Mouse (Mus musculus) heart, adult 2 months (tissue): Measurements from ENCODE around the gene Olfr465-ps1. TPM values are rescaled to one million over a fixed set of nuclear protein-coding genes. Genes with fewer than 3 reads are reported as not detected.

Experiments used
- DNase-seq, 2 experiments: peaks; one replicate each; pipeline ENCODE4 v3.0.0; 2021
- H3K27ac ChIP-seq: fragments of 200-600 bp; 2 replicates; pipeline ENCODE4 v1.8.1; 2022
- H3K27me3 ChIP-seq: fragments of 200-500 bp; 2 replicates; pipeline ENCODE4 v1.6.1; 2012; ENCODE audit warnings: mild to moderate bottlenecking, low read length, inconsistent platforms, mixed read lengths; ENCODE audit not compliant: control insufficient read depth, insufficient read depth
- H3K36me3 ChIP-seq: fragments of 200-500 bp; 2 replicates; pipeline ENCODE4 v1.6.1; 2012; ENCODE audit warnings: low read length, inconsistent platforms; ENCODE audit not compliant: control insufficient read depth, insufficient read depth
- H3K4me1 ChIP-seq: fragments of 200-500 bp; 2 replicates; pipeline ENCODE4 v1.6.1; 2011; ENCODE audit warnings: low read length; ENCODE audit not compliant: control insufficient read depth, insufficient read depth
- H3K4me3 ChIP-seq: fragments of 200-600 bp; 2 replicates; pipeline ENCODE4 v1.8.1; 2022
- H3K79me2 ChIP-seq: fragments of 200-500 bp; replicated peaks from 2 replicates; pipeline ENCODE4 v1.6.1; 2012; ENCODE audit warnings: mild to moderate bottlenecking, inconsistent platforms, low read length, moderate library complexity, mixed read lengths; ENCODE audit not compliant: control insufficient read depth, insufficient read depth
- H3K9ac ChIP-seq: fragments of 200-500 bp; 2 replicates; pipeline ENCODE4 v1.6.1; 2012; ENCODE audit warnings: low read depth, mild to moderate bottlenecking, control low read depth, inconsistent platforms, low read length, mixed read lengths
- CTCF ChIP-seq: fragments of 200-600 bp; IDR thresholded peaks from 2 replicates; pipeline ENCODE4 v1.8.1; 2022; ENCODE audit warnings: antibody characterized with exemption, mild to moderate bottlenecking, moderate library complexity
- EP300 ChIP-seq: fragments of 200-500 bp; IDR thresholded peaks from 2 replicates; pipeline ENCODE4 v1.6.1; 2011; ENCODE audit warnings: low read depth, low read length, control low read depth; ENCODE audit not compliant: insufficient read depth
- POLR2A ChIP-seq: fragments of 200-500 bp; IDR thresholded peaks from 2 replicates; pipeline ENCODE4 v1.6.1; 2011; ENCODE audit warnings: mild to moderate bottlenecking, low read depth, low read length, control low read depth; ENCODE audit not compliant: insufficient read depth
- WGBS: fragments of 180-500 bp; shearing (Covaris S2); methylation state at CpG from one replicate; pipeline ENCODE4 v1.1.7; 2018; 5-methylcytosine and 5-hydroxymethylcytosine counted together
- intact Hi-C: fragments of 180-260 bp; cut with DNase I; formaldehyde crosslinking; loops from one replicate; pipeline ENCODE4 v1.15.1; 2025
- polyA plus RNA-seq: library from polyadenylated mRNA; depleted of rRNA; stranded (reverse); fragments of >200 nt; gene quantifications from 2 replicates; pipeline ENCODE4 v1.2.3, GENCODE M21; 2012
- total RNA-seq, 2 experiments: library from RNA; stranded (reverse); gene quantifications; 2 replicates each; pipeline ENCODE4 v1.2.3; 2021

The Olfr465-ps1 gene
- total and polyA plus RNA-seq, 3 experiments = not detected

DNA sequence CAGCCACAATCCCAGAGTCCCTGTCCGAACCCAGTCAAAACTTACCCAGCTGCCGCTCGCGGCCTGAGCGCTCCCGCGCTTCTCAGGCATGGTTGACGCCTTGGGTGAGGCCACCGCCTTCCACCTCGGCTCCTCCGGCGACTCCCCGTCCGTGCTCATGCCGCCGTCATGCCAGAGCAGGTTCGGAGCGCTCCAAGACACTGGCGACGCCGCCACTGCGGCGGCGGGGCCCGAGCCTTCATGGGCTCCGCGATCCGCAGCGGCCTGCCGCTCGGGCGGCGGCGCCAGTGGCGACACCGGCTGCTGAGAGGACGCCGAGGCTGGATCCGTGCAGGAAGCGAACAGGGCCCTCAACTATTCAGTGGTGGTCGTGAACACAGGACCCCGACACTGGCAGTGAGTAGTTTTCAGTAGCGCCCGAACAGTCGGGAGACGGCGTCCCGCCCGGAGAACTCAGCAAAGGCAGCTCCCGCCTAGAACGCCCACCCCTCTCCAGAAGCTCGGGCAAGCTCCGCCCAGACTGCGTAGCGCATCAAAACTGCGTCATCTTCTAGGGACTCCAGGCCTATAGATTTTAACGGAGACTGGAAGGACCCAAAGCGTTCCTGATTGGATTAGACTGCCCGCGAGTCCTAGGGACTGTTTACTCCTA lies 25.3 kb upstream of the Olfr465-ps1 start, which contains the start of gene Mfsd14b:
TSS of gene Mfsd14b (minus strand) at position 517 of the 652 bp plus-strand sequence.
- Histone ChIP-seq H3K9ac (peak within 1 kb of the TSS; percentile 90), H3K4me3 (peak within 1 kb of the TSS; percentile 88), H3K27me3 (no peaks in the 10 kb centered on the region), H3K27ac (peak within 1 kb of the TSS; percentile 70), H3K4me1 (peaks cover 2% of the 10 kb centered on the region), H3K79me2 (0 out of 2 replicates have a peak, but pooled peaks cover 2% of the 10 kb centered on the region), H3K36me3 (no peaks in the 10 kb centered on the region; the same call in 1 of the 2 replicates)
- intact Hi-C loops = loop anchor here (2.0 to 10.0 kb wide), 3 partner anchors 128 to 678 kb away; partner anchors contain the start of genes Cdk20 and Zfp369
- DNase-seq = peak; percentile 92 to 93
- TF ChIP-seq POLR2A (peak; percentile 81), CTCF (no peak)
- under 1% methylated on average over 60 of the region's 60 CpGs for WGBS

DNA sequence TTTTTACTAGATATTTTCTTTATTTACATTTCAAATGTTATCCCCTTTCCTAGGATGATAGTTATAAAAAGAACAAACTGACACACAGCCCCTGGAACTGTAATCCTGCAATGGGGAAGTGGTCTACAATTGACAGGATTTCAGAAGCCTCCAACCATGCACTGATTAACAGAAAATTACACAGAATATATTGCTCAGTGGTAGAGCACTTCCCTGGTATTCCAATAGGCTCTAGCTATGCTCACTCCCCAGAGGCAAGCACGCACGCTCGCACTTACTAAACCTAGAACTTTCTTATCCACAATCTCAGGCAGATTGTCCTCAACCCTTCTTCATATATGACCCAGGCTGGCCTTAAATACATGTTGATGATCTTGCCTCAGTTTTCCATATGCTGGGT lies 24.6 kb upstream of the Olfr465-ps1 start:
- Histone ChIP-seq H3K79me2 (0 out of 2 replicates have a peak, but pooled peaks cover under 1% of the 10 kb centered on the region), H3K4me1 (peaks cover 2% of the 10 kb centered on the region), H3K27ac (peak overlapping the region; percentile 70), H3K4me3 (peak overlapping the region; percentile 88), H3K9ac (peak overlapping the region; percentile 90; the same call in 1 of the 2 replicates), H3K36me3 (no peaks in the 10 kb centered on the region; the same call in 1 of the 2 replicates), H3K27me3 (no peaks in the 10 kb centered on the region)
- no peak for DNase-seq
- intact Hi-C loops = loop anchor here (2.0 to 10.0 kb wide), 3 partner anchors 128 to 678 kb away; partner anchors contain the start of genes Cdk20 and Zfp369
- no peak for TF ChIP-seq POLR2A
- TF ChIP-seq CTCF = no peak
- no peak for TF ChIP-seq EP300
- 71% methylated on average over 3 of the region's 3 CpGs for WGBS

DNA sequence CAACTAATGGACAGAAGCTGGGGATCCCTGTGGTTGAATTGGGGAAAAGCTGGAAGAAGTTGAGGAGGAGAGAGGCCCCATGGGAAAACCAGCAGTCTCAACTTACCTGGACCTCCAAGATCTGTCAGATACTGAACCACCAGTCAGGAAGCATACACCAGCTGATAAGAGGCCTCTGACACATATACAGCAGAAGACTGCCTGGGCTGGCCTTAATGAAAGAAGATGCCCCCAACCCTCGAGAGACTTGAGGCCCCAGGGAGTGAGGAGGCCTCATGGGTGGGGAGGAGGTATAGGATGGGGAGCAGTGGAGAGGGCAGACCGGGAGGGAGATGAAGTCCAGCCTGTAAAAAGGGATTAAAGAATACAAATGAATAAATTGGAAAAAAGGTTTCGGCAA lies 16.9 kb upstream of the Olfr465-ps1 start:
- WGBS = 62% methylated on average over 3 of the region's 3 CpGs
- Histone ChIP-seq H3K27me3 (no peaks in the 10 kb centered on the region), H3K4me3 (no peak overlapping the region), H3K27ac (no peak overlapping the region), H3K4me1 (no peaks in the 10 kb centered on the region), H3K79me2 (no peaks in the 10 kb centered on the region), H3K36me3 (no peaks in the 10 kb centered on the region), H3K9ac (no peak overlapping the region)
- TF ChIP-seq CTCF = no peak
- TF ChIP-seq POLR2A = no peak
- no peak for TF ChIP-seq EP300
- intact Hi-C loops = no loop called here
- DNase-seq = no peak

DNA sequence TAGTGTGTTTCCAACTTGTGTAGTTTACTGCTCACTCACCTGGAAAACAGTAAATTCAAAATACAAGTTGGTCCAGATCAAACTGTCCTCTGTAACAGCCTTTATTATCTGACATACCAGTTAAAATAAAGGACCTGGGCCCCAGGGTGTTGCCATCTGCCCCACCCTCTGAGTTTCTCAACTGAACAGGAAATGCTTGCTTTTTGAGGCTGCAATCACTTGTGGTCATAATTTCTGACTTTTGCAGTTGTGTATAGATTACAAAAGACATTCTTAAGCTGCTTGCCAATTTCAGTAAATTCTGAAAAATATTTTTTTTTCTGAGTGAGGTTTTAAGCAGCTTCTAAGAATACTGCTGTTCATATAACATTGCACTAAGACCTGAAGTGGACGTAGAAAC lies 15.8 kb upstream of the Olfr465-ps1 start:
- H3K27me3 ChIP-seq = no peaks in the 10 kb centered on the region
- WGBS = 82% methylated on average over 1 of the region's 1 CpGs
- intact Hi-C loops = no loop called here

DNA sequence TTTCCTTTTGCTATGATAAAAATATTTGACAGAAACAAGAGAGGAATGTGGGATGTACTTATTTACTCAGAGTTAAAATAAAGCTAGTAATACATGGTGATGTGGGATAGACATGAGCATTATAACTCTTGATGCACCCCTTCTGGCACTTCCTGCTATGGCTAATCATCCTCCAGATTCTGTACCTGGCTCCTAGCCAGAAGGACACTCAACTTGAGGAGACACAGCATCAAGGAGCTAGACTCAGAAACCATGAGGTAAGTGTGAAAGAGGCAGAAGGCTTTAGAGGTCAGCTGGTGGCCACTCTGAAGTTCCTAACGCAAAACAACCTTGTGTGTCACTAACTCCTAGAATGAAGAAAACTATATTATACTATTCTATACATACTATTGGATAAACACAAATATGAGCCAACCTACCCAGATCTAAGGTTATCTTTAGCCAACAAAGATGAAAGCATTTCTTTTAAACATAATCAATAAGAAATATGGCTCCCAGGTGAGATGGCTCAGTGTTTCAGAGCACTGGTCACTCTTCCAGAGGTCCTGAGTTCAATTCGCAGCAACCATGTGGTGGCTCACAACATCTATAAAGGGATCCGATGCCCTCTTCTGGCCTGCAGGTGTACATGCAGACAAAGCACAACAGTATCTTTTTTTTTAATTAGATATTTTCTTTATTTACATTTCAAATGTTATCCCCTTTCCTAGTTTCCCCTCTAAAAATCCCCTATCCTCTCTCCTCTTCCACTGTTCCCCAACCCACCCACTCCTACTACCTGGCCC lies 10.6 kb upstream of the Olfr465-ps1 start:
- H3K4me3 ChIP-seq = no peak overlapping the region
- no peaks in the 10 kb centered on the region for H3K4me1 ChIP-seq
- no peak for DNase-seq
- TF ChIP-seq EP300 (no peak), CTCF (peak; percentile 42), POLR2A (no peak)
- H3K36me3 ChIP-seq = no peaks in the 10 kb centered on the region
- no peak overlapping the region for H3K9ac ChIP-seq
- 64% methylated on average over 3 of the region's 3 CpGs for WGBS
- intact Hi-C loops = no loop called here
- H3K27ac ChIP-seq = no peak overlapping the region
- H3K27me3 ChIP-seq = no peaks in the 10 kb centered on the region
- H3K79me2 ChIP-seq = no peaks in the 10 kb centered on the region

More for the DNA sequence above, 15.8 kb upstream of the Olfr465-ps1 start:
- H3K4me1 ChIP-seq = no peaks in the 10 kb centered on the region
- TF ChIP-seq EP300 = no peak
- no peak for TF ChIP-seq CTCF
- no peak for TF ChIP-seq POLR2A
- no peak for DNase-seq
- H3K36me3 ChIP-seq = no peaks in the 10 kb centered on the region
- H3K27ac ChIP-seq = no peak overlapping the region
- H3K79me2 ChIP-seq = no peaks in the 10 kb centered on the region
- no peak overlapping the region for H3K9ac ChIP-seq
- H3K4me3 ChIP-seq = no peak overlapping the region

DNA sequence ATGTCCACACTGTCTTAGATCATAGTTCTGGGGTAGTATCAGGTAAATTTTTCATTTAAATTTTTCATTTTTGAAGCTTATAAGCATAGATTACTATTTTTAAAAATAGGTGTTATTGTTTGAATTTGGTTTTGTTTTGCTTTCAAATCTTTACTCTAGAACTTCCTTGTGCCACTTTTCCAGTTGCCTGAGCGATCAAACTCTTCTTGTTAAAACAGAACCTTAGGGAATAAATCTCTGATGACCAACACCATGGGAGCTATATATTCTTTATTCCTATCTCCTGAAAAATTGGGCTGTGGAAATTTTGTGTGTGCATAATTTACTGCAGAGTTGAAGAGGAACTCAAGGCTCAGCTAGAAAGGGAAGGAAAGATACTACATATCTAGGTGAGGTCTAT lies 12.1 kb downstream of the Olfr465-ps1 start, which contains the start of gene Olfr466:
TSS of gene Olfr466 (plus strand) at position 301 of the 400 bp plus-strand sequence.
- intact Hi-C loops = no loop called here
- H3K27ac ChIP-seq = no peak within 1 kb of the TSS
- H3K36me3 ChIP-seq = no peaks in the 10 kb centered on the region
- H3K27me3 ChIP-seq = no peaks in the 10 kb centered on the region
- no peaks in the 10 kb centered on the region for H3K4me1 ChIP-seq
- DNase-seq = no peak
- WGBS = 59% methylated on average over 1 of the region's 1 CpGs
- TF ChIP-seq EP300 (no peak), CTCF (no peak), POLR2A (no peak)
- H3K4me3 ChIP-seq = no peak within 1 kb of the TSS
- no peak within 1 kb of the TSS for H3K9ac ChIP-seq
- no peaks in the 10 kb centered on the region for H3K79me2 ChIP-seq
